Mouse (Mus musculus): ENCODE measurements around the gene Tie1. TPM values are rescaled to one million over a fixed set of nuclear protein-coding genes. Genes with fewer than 3 reads are reported as not detected.
A peak's percentile ranks its signal among the peaks of the same experiment; 100 is the strongest.

The Tie1 gene
- polyA plus RNA-seq, 1 experiment from 2014 or later: 11.6 TPM

- no peaks in the 10 kb centered on the region for H3K36me3 ChIP-seq (ENCODE audit: poor library complexity, severe bottlenecking)
- no peaks in the 10 kb centered on the region for H3K4me1 ChIP-seq
- H3K27me3 ChIP-seq: no peaks in the 10 kb centered on the region
- H3K9me3 ChIP-seq (replicated peaks): no peaks in the 10 kb centered on the region
- H3K4me2 ChIP-seq: no peak overlapping the region
- H3K4me3 ChIP-seq: no peak overlapping the region
- no peak for ATAC-seq
- no peak overlapping the region for H3K27ac ChIP-seq
- WGBS: 68% methylated on average over 11 of the region's 11 CpGs
- no peak overlapping the region for H3K9ac ChIP-seq
Observed at GRCm38 (mm10) chr4:118465697-118466163, 24.1 kb downstream of the Tie1 start.

- Histone ChIP-seq H3K36me3 (ENCODE audit: poor library complexity, severe bottlenecking) (no peaks in the 10 kb centered on the region), H3K27ac (no peak overlapping the region), H3K4me1 (no peaks in the 10 kb centered on the region), H3K9ac (no peak overlapping the region), H3K27me3 (no peaks in the 10 kb centered on the region), H3K9me3 (replicated peaks) (no peaks in the 10 kb centered on the region), H3K4me2 (no peak overlapping the region), H3K4me3 (no peak overlapping the region)
- 86% methylated on average over 3 of the region's 3 CpGs for WGBS
- no peak for ATAC-seq
Observed at GRCm38 (mm10) chr4:118464956-118465355, 24.9 kb downstream of the Tie1 start.

- H3K9me3 ChIP-seq (replicated peaks): no peaks in the 10 kb centered on the region
- H3K4me2 ChIP-seq: no peak within 1 kb of the TSS
- H3K27ac ChIP-seq: no peak within 1 kb of the TSS
- H3K9ac ChIP-seq: no peak within 1 kb of the TSS
- WGBS: 74% methylated on average over 9 of the region's 9 CpGs
- H3K36me3 ChIP-seq (ENCODE audit: poor library complexity, severe bottlenecking): no peaks in the 10 kb centered on the region
- ATAC-seq: no peak
- no peaks in the 10 kb centered on the region for H3K27me3 ChIP-seq
- H3K4me1 ChIP-seq: no peaks in the 10 kb centered on the region
- no peak within 1 kb of the TSS for H3K4me3 ChIP-seq
Observed at GRCm38 (mm10) chr4:118457345-118457975, 32.4 kb downstream of the Tie1 start, which contains the start of gene Mpl. Gene Mpl (minus strand): TSS chr4:118457513.

- 24% methylated on average over 24 of the region's 24 CpGs for WGBS
- H3K27me3 ChIP-seq: 0 out of 2 replicates have a peak, but pooled peaks cover 2% of the 10 kb centered on the region
- H3K9ac ChIP-seq: peak overlapping the region; percentile 58
- H3K4me3 ChIP-seq: peak overlapping the region; percentile 37
- no peak for ATAC-seq
- H3K27ac ChIP-seq: no peak overlapping the region
- H3K9me3 ChIP-seq (replicated peaks): no peaks in the 10 kb centered on the region
- peaks cover 10% of the 10 kb centered on the region for H3K4me1 ChIP-seq
- H3K36me3 ChIP-seq (ENCODE audit: poor library complexity, severe bottlenecking): no peaks in the 10 kb centered on the region
- peak overlapping the region; percentile 66 for H3K4me2 ChIP-seq
Observed at GRCm38 (mm10) chr4:118446415-118447153, 43.3 kb downstream of the Tie1 start.

GRCm38 (mm10) chr4:118445781-118446414 lies 44.0 kb downstream of the Tie1 start:
- WGBS: 18% methylated on average over 18 of the region's 18 CpGs
- H3K4me1 ChIP-seq: peaks cover 10% of the 10 kb centered on the region
- H3K9me3 ChIP-seq (replicated peaks): no peaks in the 10 kb centered on the region
- no peaks in the 10 kb centered on the region for H3K36me3 ChIP-seq (ENCODE audit: poor library complexity, severe bottlenecking)
- no peak overlapping the region for H3K27ac ChIP-seq
- H3K9ac ChIP-seq: peak overlapping the region; percentile 58
- H3K27me3 ChIP-seq: 0 out of 2 replicates have a peak, but pooled peaks cover 2% of the 10 kb centered on the region
- H3K4me2 ChIP-seq: peak overlapping the region; percentile 66
- peak; percentile 63; the same call in 1 of the 2 replicates for ATAC-seq
- peak overlapping the region; percentile 37 for H3K4me3 ChIP-seq

GRCm38 (mm10) chr4:118445088-118445487 lies 44.8 kb downstream of the Tie1 start:
- Histone ChIP-seq H3K36me3 (ENCODE audit: poor library complexity, severe bottlenecking) (no peaks in the 10 kb centered on the region), H3K4me1 (peaks cover 10% of the 10 kb centered on the region), H3K27ac (no peak overlapping the region), H3K9ac (no peak overlapping the region), H3K27me3 (0 out of 2 replicates have a peak, but pooled peaks cover 2% of the 10 kb centered on the region), H3K4me3 (no peak overlapping the region), H3K4me2 (no peak overlapping the region), H3K9me3 (replicated peaks) (no peaks in the 10 kb centered on the region)
- no peak for ATAC-seq
- 81% methylated on average over 10 of the region's 10 CpGs for WGBS

- 11% methylated on average over 12 of the region's 12 CpGs for WGBS
- H3K27me3 ChIP-seq: no peaks in the 10 kb centered on the region
- H3K9ac ChIP-seq: peak overlapping the region; percentile 84
- peaks cover 29% of the 10 kb centered on the region for H3K36me3 ChIP-seq (ENCODE audit: poor library complexity, severe bottlenecking)
- H3K4me1 ChIP-seq: peaks cover 45% of the 10 kb centered on the region
- peak overlapping the region; percentile 69 for H3K4me3 ChIP-seq
- ATAC-seq: peak; percentile 14; the same call in 1 of the 2 replicates
- H3K4me2 ChIP-seq: peak overlapping the region; percentile 96
- peak overlapping the region; percentile 88 for H3K27ac ChIP-seq
- no peaks in the 10 kb centered on the region for H3K9me3 ChIP-seq (replicated peaks)
Observed at GRCm38 (mm10) chr4:118437829-118438253, 52.0 kb downstream of the Tie1 start.

- under 1% methylated on average over 67 of the region's 67 CpGs for WGBS
- H3K9ac ChIP-seq: peak within 1 kb of the TSS; percentile 84
- peak within 1 kb of the TSS; percentile 69 for H3K4me3 ChIP-seq
- peak within 1 kb of the TSS; percentile 88 for H3K27ac ChIP-seq
- no peaks in the 10 kb centered on the region for H3K9me3 ChIP-seq (replicated peaks)
- peak within 1 kb of the TSS; percentile 96 for H3K4me2 ChIP-seq
- H3K27me3 ChIP-seq: no peaks in the 10 kb centered on the region
- H3K36me3 ChIP-seq (ENCODE audit: poor library complexity, severe bottlenecking): peaks cover 37% of the 10 kb centered on the region
- peaks cover 48% of the 10 kb centered on the region for H3K4me1 ChIP-seq
- peak; percentile 98 for ATAC-seq
Observed at GRCm38 (mm10) chr4:118436820-118437603, 52.8 kb downstream of the Tie1 start, which contains the start of gene Cdc20. Gene Cdc20 (minus strand): TSS chr4:118437352.

GRCm38 (mm10) chr4:118432332-118432731 lies 57.5 kb downstream of the Tie1 start:
- H3K4me1 ChIP-seq: peaks cover 58% of the 10 kb centered on the region

GRCm38 (mm10) chr4:118429215-118429895 lies 60.5 kb downstream of the Tie1 start:
- Histone ChIP-seq H3K4me2 (peak overlapping the region; percentile 83), H3K4me3 (no peak overlapping the region), H3K9me3 (replicated peaks) (no peaks in the 10 kb centered on the region), H3K27me3 (no peaks in the 10 kb centered on the region), H3K27ac (no peak overlapping the region), H3K4me1 (peaks cover 37% of the 10 kb centered on the region), H3K9ac (no peak overlapping the region), H3K36me3 (ENCODE audit: poor library complexity, severe bottlenecking) (peaks cover 43% of the 10 kb centered on the region)
- 70% methylated on average over 7 of the region's 7 CpGs for WGBS
- no peak for ATAC-seq

More at GRCm38 (mm10) chr4:118432332-118432731, 57.5 kb downstream of the Tie1 start:
- no peak overlapping the region for H3K4me2 ChIP-seq
- 78% methylated on average over 8 of the region's 8 CpGs for WGBS
- peaks cover 57% of the 10 kb centered on the region for H3K36me3 ChIP-seq (ENCODE audit: poor library complexity, severe bottlenecking)
- H3K4me3 ChIP-seq: no peak overlapping the region
- H3K27ac ChIP-seq: no peak overlapping the region
- 0 out of 2 replicates have a peak overlapping the region, but pooled peaks have one; percentile 21 for H3K9ac ChIP-seq
- no peaks in the 10 kb centered on the region for H3K9me3 ChIP-seq (replicated peaks)
- ATAC-seq: no peak
- H3K27me3 ChIP-seq: no peaks in the 10 kb centered on the region
